Comparison of ENCODE assay signal across 8 mouse cellular contexts in the genomic region with DNA sequence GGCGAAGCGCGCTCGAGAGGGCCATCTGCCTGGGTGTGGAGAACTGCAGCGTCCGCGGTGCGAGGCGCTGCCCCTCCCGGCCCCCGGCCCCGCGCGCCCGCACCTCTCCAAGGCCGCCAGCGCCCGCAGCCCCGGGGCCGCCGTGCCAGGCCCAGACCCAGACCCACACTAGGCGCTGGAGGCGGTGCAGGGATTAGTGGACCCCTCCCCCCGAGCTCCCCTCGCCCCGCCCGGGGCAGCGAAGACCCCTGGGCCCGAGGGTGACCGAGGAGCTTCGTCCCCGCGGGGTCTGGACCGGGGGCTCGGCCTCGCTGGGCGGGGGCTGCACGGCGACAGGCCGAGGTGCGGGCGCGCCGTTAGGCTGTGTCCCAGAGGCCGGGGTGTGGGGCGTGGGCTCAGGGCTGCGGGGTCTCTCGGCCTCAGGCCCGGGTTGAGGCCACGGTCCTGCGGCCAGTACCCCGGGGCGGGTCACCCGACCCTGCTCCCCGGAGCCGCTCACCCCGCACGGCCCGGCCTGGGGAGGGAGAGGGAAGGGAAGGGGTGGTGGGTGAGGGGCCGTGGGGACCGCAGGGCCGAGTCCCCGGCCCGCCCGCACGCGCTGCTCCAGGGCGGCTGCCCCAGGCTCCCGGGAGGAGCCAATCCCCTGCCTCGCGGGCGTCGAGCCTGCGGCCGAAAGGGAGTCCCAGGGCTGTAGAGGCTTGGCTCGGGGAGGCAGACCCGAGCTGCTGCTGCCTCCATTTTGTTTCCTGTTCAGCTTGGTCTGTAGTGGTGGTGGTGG. TPM values are rescaled to one million over a fixed set of nuclear protein-coding genes. Genes with fewer than 3 reads are reported as not detected.
A peak's percentile ranks its signal among the peaks of the same experiment; 100 is the strongest.
DNase-seq lines count a peak whose midpoint lies in the region; ATAC-seq and TF ChIP-seq lines count a peak whose summit lies in the region.

No protein-coding gene starts in this region.

- peak overlapping the region; percentile 51 for H3K4me3 ChIP-seq in hindbrain, embryonic 16.5 days (ENCODE audit: low read length)
- H3K4me3 ChIP-seq in limb, embryonic 10.5 days = peak overlapping the region; percentile 91
- H3K4me3 ChIP-seq in spleen, adult 2 months (ENCODE audit: extremely low read depth, insufficient read depth, insufficient read length) = peak overlapping the region; percentile 95

- no peaks in the 10 kb centered on the region for H3K27me3 ChIP-seq in hindbrain, embryonic 16.5 days (replicated peaks; ENCODE audit: control insufficient read depth, insufficient read depth, low read length)
- H3K27me3 ChIP-seq in limb, embryonic 10.5 days (ENCODE audit: low read depth, poor library complexity, severe bottlenecking) = no peaks in the 10 kb centered on the region
- H3K27me3 ChIP-seq in spleen, adult 2 months (ENCODE audit: control insufficient read depth, insufficient read depth, low read length) = peaks cover 2% of the 10 kb centered on the region; the same call in 1 of the 2 replicates

- H3K27ac ChIP-seq in hindbrain, embryonic 16.5 days (ENCODE audit: low read depth, low read length) = peak overlapping the region; percentile 94
- peak overlapping the region; percentile 97 for H3K27ac ChIP-seq in limb, embryonic 10.5 days
- peak overlapping the region; percentile 100 for H3K27ac ChIP-seq in spleen, adult 2 months (ENCODE audit: insufficient read depth, low read length)

- H3K36me3 ChIP-seq in hindbrain, embryonic 16.5 days (ENCODE audit: control insufficient read depth, insufficient read depth, low read length) = 0 out of 2 replicates have a peak, but pooled peaks cover 2% of the 10 kb centered on the region
- H3K36me3 ChIP-seq in limb, embryonic 10.5 days = peaks cover 24% of the 10 kb centered on the region
- peaks cover 10% of the 10 kb centered on the region for H3K36me3 ChIP-seq in spleen, adult 2 months (ENCODE audit: control insufficient read depth, insufficient read depth, low read length)

- peak overlapping the region; percentile 74 for H3K4me2 ChIP-seq in hindbrain, embryonic 16.5 days (ENCODE audit: low read length)

- peak overlapping the region; percentile 70 for H3K9ac ChIP-seq in hindbrain, embryonic 16.5 days (ENCODE audit: low read depth, low read length)

- peaks cover 38% of the 10 kb centered on the region for H3K4me1 ChIP-seq in hindbrain, embryonic 16.5 days (ENCODE audit: control insufficient read depth, insufficient read depth, low read depth, low read length)
- peaks cover 45% of the 10 kb centered on the region for H3K4me1 ChIP-seq in limb, embryonic 10.5 days
- peaks cover 17% of the 10 kb centered on the region for H3K4me1 ChIP-seq in spleen, adult 2 months (ENCODE audit: control insufficient read depth, insufficient read depth, insufficient read length)

- peak; percentile 53 for ATAC-seq in hindbrain, embryonic 16.5 days

- intact Hi-C loops in gastrocnemius, postnatal 14 days (cut with DNase I; ENCODE audit: low total_unique reads) = no loop called here

- under 1% methylated on average over 41 of the region's 77 CpGs for WGBS in hindbrain, embryonic 16.5 days
- under 1% methylated on average over 70 of the region's 77 CpGs for WGBS in limb, embryonic 10.5 days
- WGBS in spleen, adult 2 months = 14% methylated on average over 71 of the region's 77 CpGs

- H3K9me3 ChIP-seq in hindbrain, embryonic 16.5 days (ENCODE audit: control insufficient read depth, low read length) = no peaks in the 10 kb centered on the region
- no peaks in the 10 kb centered on the region for H3K9me3 ChIP-seq in limb, embryonic 10.5 days (replicated peaks)

- TF ChIP-seq CTCF in spleen, adult 2 months (IDR thresholded peaks at IDR 0.05; ENCODE audit: extremely low read depth, insufficient read depth, insufficient read length, insufficient replicate concordance) = no peak

- peak; percentile 4; the same call in 1 of the 2 replicates for TF ChIP-seq POLR2A in spleen, adult 2 months (IDR thresholded peaks at IDR 0.05; ENCODE audit: low read depth, low read length)

- DNase-seq in adrenal gland, adult (ENCODE audit: inconsistent age in 2 of 2, low spot score in 1 of 2) = peak; percentile 60 to 80
- DNase-seq in adrenal gland, adult 2 months = no peak
- peak; percentile 79 for DNase-seq in embryo, embryonic 10.5 days (ENCODE audit: low spot score)
- peak; percentile 50 for DNase-seq in gastrocnemius, postnatal 14 days
- DNase-seq in limb, embryonic 10.5 days (ENCODE audit: low spot score) = peak; percentile 83
- DNase-seq in mesoderm, embryonic 11.5 days (ENCODE audit: low read depth, low spot score) = peak; percentile 72
- peak in 1 of 2 experiments; percentile 41 for DNase-seq in spleen, adult 2 months (ENCODE audit: low read depth in 1 of 2, low spot score in 2 of 2)

RNA-seq across cellular contexts. Expression of a gene that starts 0.8 kb away (rescaled TPM):
- 10 to 100 TPM; 76.6 to 96.6 TPM for total RNA-seq in adrenal gland, adult 2 months (2021)
- polyA plus RNA-seq in adrenal gland, adult 2 months (2012; rRNA removed) = 10.6 and 13.9 TPM in 2 replicates
- 10 to 100 TPM; 55.6 to 59.2 TPM for total RNA-seq in gastrocnemius, postnatal 14 days (2021)
- polyA plus RNA-seq in hindbrain, embryonic 16.5 days (2015; fragmentation: Nextera tagmentation; extraction: Ambion mirVana) = 40.8 and 46.3 TPM in 2 replicates
- 63.5 and 69.1 TPM in 2 replicates for polyA plus RNA-seq in limb, embryonic 10.5 days (2016; fragmentation: Nextera tagmentation; extraction: Ambion mirVana)
- 16.1 and 17.8 TPM in 2 replicates for polyA plus RNA-seq in spleen, adult 2 months (2012; rRNA removed)

RNA-seq across cellular contexts. Expression of a gene that starts 57.9 kb away (rescaled TPM):
- 10 to 100 TPM; 29.4 to 41.2 TPM for total RNA-seq in adrenal gland, adult 2 months (2021)
- 46.5 and 82.7 TPM in 2 replicates for polyA plus RNA-seq in adrenal gland, adult 2 months (2012; rRNA removed)
- 1 to 10 TPM; 6.6 to 6.7 TPM for total RNA-seq in gastrocnemius, postnatal 14 days (2021)
- polyA plus RNA-seq in hindbrain, embryonic 16.5 days (2015; fragmentation: Nextera tagmentation; extraction: Ambion mirVana) = 1.3 and 1.6 TPM in 2 replicates
- 0.73 and 2.1 TPM in 2 replicates for polyA plus RNA-seq in limb, embryonic 10.5 days (2016; fragmentation: Nextera tagmentation; extraction: Ambion mirVana)
- polyA plus RNA-seq in spleen, adult 2 months (2012; rRNA removed) = 8.4 and 12.0 TPM in 2 replicates
